Mouse (Mus musculus) heart, postnatal 36 days (tissue): Measurements from ENCODE around the gene Cacng7. TPM values are rescaled to one million over a fixed set of nuclear protein-coding genes. Genes with fewer than 3 reads are reported as not detected.
"Not testable (repeated sequence)": the region's sequence is repeated elsewhere in the genome, so short reads cannot be mapped to it uniquely, and the experiment has no call there.

Experiments used
- DNase-seq, 2 experiments: peaks; one replicate each; pipeline ENCODE4 v3.0.0; 2021 to 2022
- intact Hi-C: fragments of 180-260 bp; cut with DNase I; formaldehyde crosslinking; loops from one replicate; pipeline ENCODE4 v1.15.1; 2025
- total RNA-seq, 2 experiments: library from RNA; stranded (reverse); gene quantifications; 2 replicates each; pipeline ENCODE4 v1.2.3; 2021

Cacng7 gene
- total RNA-seq, 2 experiments from 2014 or later, result 3.7 to 4.7 TPM

GRCm38 (mm10) chr7:3382123-3382522, 49.4 kb downstream of the Cacng7 start:
- DNase-seq, result no peak
- intact Hi-C loops, result no loop called here

DNA sequence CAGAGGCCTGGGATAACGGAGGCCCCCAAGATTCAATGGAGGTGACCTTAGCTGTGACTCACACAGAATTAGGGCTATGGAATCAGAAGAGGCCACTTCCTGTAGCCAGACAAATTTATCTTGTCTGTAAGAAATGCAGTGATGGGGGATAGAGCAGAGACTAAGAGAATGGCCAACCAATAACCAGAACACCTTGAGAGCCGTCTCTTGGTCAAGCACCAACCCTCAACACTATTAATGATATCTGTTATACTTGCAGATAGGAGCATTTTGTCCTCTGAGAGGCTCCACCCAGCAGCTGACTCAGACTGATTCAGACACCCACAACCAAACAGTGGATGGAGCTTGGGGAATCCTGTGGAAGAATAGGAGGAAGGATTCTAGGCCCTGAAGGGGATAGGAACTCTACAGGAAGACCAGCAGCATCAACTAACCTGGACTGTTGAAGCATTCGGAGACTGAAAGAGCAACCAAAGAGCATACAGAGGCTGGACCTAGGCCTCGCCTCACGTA, 52.1 kb downstream of the Cacng7 start:
- intact Hi-C loops, result no loop called here

GRCm38 (mm10) chr7:3386036-3386730, 53.4 kb downstream of the Cacng7 start:
- intact Hi-C loops, result no loop called here

More for the DNA sequence above, 52.1 kb downstream of the Cacng7 start:
- no peak for DNase-seq

GRCm38 (mm10) chr7:3387761-3388160, 55.0 kb downstream of the Cacng7 start:
- intact Hi-C loops, result no loop called here
- no peak for DNase-seq

More at GRCm38 (mm10) chr7:3386036-3386730, 53.4 kb downstream of the Cacng7 start:
- no peak for DNase-seq

GRCm38 (mm10) chr7:3388885-3389284, 56.1 kb downstream of the Cacng7 start:
- intact Hi-C loops, result no loop called here
- DNase-seq, result no peak

- peak; percentile 41 to 54 for DNase-seq
- intact Hi-C loops, result no loop called here
These were observed 57.0 kb downstream of the Cacng7 start for GRCm38 (mm10) chr7:3389444-3390412.

DNA sequence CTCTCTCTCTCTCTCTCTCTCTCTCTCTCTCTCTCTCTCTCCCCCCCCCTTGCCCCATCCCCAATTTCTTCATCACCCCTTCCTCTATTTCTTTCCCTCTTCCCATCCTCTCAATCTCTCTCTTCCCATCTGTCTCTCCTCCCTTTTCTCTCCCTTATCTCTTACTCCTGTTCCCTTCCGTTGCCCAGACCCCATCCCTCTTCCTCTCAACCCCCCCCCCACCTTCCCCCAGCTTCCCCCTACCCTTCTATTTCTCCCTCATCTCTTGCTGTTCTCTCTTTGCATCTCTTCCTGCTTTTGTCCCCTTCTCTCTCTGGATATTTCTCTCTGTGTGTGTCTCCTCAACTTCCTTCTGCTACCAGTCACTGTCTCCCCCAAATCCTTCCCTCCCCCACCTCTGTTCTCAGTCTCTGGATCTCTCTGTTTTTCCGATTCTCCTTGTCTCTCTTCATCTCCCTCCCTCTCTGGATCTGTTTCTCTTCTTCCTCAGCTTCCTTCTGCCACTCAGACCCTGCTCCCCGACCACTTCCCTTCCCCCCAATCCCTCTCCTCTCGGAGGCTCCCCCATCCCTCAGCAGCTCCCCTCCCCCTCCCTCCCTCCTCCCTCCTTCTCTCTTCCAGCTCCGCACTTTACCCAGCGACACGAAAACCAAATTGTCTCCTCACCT, 57.8 kb downstream of the Cacng7 start, which contains the start of gene Cacng8:
TSS of gene Cacng8 (plus strand) at position 271 of the 668 bp plus-strand sequence.
- DNase-seq, result no peak
- intact Hi-C loops, result no loop called here

- no peak for DNase-seq
These were observed 58.3 kb downstream of the Cacng7 start for GRCm38 (mm10) chr7:3391081-3391451.

GRCm38 (mm10) chr7:3391809-3392208, 59.1 kb downstream of the Cacng7 start:
- no peak for DNase-seq
- intact Hi-C loops, result no loop called here

More at GRCm38 (mm10) chr7:3391081-3391451, 58.3 kb downstream of the Cacng7 start:
- intact Hi-C loops, result no loop called here

DNA sequence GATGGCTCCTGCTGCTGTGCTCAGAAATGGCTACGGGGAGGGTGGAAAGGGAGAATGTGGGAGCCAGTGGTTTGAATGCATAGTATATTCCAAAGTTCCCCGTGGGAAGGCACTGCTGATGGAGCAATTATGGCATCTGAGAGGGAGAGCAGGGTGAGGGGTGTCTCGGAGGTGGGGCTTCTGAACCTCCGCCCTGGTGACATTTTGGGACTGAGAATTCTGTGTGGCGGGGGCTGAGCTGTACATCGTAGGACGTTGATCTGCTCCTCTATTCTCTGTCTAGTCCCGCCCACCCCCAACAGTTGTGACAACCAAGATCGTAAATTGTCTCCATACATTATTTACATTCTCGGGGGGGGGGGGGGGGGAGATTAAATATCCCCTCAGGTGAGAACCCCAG, 64.6 kb downstream of the Cacng7 start:
- intact Hi-C loops, result no loop called here

DNA sequence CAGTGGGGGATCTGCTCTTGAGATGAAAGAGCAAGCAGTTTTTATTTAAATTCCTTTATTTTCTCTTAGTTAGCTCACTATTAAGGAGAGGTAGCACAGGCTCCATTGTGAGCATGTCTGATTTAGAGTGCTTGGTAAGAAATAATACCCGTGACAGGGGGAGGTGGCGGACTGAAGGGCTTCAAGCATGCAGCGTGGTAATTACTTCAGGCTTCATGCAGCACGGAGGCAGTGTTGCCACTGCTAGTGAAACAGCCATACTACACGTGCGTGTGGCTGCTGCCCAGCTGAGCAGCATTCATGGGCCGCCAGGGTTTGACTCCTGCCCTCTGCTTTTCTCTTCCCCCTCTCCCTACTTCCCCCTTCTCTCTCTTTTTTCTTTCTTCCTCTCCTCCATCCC, 65.0 kb downstream of the Cacng7 start:
- DNase-seq, result no peak
- intact Hi-C loops, result no loop called here

More for the DNA sequence above, 64.6 kb downstream of the Cacng7 start:
- no peak for DNase-seq

DNA sequence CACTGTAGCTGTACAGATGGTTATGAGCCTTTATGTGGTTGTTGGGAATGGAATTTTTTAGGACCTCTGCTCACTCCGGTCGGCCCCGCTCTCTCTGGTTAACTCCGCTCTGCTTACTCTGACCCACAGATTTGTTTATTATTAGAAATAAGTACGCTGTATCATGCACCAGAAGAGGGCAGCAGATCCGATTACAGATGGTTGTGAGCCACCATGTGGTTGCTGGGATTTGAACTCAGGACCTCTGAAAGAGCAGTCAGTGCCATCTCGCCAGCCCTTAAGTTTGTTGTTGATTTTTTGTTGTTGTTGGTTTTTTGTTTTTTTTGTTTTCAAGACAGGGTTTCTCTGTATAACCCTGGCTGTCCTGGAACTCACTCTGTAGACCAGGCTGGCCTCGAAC, 65.6 kb downstream of the Cacng7 start:
- DNase-seq, intact Hi-C loops: not testable (repeated sequence)

DNA sequence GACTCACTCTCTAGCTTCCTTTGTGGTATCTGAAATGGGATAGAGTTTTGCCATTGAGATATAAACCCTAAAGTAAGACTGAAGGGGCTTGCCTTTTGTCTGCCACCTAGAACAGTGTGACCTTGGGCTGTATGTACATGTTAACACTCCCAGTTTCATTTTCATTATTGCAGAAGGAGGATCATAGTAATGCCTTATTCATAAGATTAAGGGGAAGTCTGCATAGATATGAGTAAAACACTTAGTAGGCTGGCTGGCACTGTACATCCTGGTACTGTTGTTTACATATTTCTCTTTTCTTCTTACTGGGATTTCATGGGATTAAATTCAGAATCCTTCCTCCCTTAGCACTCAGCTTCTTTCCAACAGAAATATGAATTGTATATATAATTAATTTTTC, 67.2 kb downstream of the Cacng7 start:
- intact Hi-C loops, result no loop called here
- DNase-seq, result no peak

DNA sequence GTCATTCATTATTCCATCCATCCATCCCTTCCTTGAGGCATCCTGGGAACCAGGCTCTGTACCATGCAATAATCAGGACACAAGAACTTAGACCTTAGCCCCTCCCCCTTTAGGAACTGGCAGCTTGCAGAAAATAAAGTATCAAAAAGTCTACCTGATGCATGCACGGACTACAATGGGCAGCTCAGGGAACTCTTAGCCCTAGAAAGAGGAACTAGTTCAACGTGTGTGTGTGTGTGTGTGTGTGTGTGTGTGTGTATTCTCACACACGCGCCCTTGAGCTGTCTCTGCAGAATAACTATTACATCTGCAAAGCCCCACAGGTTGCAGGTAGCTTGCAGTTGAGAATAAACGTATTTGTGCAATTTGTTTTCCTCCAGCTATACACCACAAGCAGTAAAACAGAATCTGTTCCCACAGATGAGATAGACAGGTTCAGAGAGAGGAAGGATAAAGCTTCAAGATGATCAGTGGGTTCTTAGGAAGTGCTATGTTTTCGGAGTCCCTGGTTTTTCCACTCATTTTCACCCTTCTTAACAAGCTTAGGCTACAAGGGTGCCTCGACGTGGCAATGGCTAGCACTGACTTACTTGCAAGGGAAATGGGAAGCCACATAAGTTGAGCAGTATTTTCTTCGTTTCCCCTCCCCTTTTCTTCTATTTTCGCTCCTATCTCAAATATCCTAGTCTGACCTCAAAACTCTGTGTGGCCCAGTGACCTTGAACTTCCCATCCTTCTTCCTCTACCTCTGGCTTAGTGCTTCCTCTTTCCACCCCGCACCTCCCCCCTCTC, 77.2 kb downstream of the Cacng7 start:
- no peak for DNase-seq
- intact Hi-C loops, result no loop called here

GRCm38 (mm10) chr7:3411160-3411941, 78.6 kb downstream of the Cacng7 start:
- DNase-seq, result no peak
- intact Hi-C loops, result no loop called here

DNA sequence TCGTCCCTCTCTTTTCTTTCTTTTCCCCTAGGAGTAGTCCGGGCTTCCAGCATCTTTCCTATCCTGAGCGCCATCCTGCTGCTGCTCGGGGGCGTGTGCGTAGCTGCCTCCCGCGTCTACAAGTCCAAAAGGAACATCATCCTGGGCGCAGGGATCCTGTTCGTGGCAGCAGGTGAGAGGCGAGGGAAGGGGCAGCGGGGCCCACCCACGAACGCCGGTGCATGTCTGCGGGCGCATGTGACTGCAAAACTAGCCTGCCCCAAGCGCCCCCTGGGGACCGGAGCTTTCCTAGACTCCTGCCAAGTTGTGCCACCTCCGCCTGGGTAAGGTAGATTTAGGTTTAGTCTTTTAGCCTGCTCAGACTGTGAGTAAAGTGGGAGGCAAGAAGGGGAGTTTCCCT, 79.3 kb downstream of the Cacng7 start:
- intact Hi-C loops, result no loop called here
- no peak for DNase-seq

DNA sequence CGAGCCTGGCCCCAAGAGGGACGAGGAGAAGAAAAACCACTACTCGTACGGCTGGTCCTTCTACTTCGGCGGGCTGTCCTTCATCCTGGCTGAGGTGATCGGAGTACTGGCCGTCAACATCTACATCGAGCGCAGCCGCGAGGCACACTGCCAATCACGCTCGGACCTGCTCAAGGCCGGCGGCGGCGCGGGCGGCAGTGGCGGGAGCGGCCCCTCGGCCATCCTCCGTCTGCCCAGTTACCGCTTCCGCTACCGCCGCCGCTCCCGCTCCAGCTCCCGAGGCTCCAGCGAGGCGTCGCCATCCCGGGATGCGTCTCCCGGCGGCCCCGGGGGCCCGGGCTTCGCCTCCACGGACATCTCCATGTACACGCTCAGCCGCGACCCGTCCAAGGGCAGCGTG, 82.1 kb downstream of the Cacng7 start:
- DNase-seq, result peak; percentile 24 to 31
- intact Hi-C loops, result no loop called here

GRCm38 (mm10) chr7:3415378-3415777, 82.6 kb downstream of the Cacng7 start:
- DNase-seq, result peak; percentile 9 to 14
- intact Hi-C loops, result no loop called here
